Mouse (Mus musculus) inflammation-experienced regulatory T-cells (primary cell): ENCODE data around the gene Cib3. TPM values are rescaled to one million over a fixed set of nuclear protein-coding genes. Genes with fewer than 3 reads are reported as not detected.

Experiments used
- polyA plus RNA-seq, 2 experiments: library from polyadenylated mRNA; unstranded; fragments of 100-300 nt; shearing (Covaris generic); gene quantifications; one replicate each; pipeline ENCODE4 v1.2.1; 2017

Cib3 gene
- polyA plus RNA-seq, result under 1 TPM in 1 of 2 experiments, not detected in 1; 0.65 TPM

GRCm38 (mm10) chr8:72212751-72213150 is at the start of gene Cib3:
TSS of gene Cib3 (minus strand) at chr8:72212837.

GRCm38 (mm10) chr8:72239499-72240402 is 27.1 kb upstream of the Cib3 start, which contains the start of gene Ap1m1:
TSS of gene Ap1m1 (plus strand) at chr8:72240018.

GRCm38 (mm10) chr8:72219541-72220363 is 7.1 kb upstream of the Cib3 start, which contains the start of gene Fam32a:
TSS of gene Fam32a (plus strand) at chr8:72219730.

GRCm38 (mm10) chr8:72213536-72213935 is 899 bp upstream of the Cib3 start, which contains the start of gene Gm11034:
TSS of gene Gm11034 (minus strand) at chr8:72213636.

GRCm38 (mm10) chr8:72189417-72190214 is 23.0 kb downstream of the Cib3 start, which contains the start of gene Hsh2d:
TSS of gene Hsh2d (plus strand) at chr8:72189638.

GRCm38 (mm10) chr8:72160707-72161697 is 51.6 kb downstream of the Cib3 start, which contains the start of gene Rab8a:
TSS of gene Rab8a (plus strand) at chr8:72161200.

Other genes starting within 250 kb of the Cib3 start
- gene Cyp4f18, start 203.2 kb downstream of the Cib3 start, polyA plus RNA-seq, result 1 to 10 TPM; 2.0 to 5.3 TPM
- gene Olfr372, start 171.6 kb downstream of the Cib3 start, polyA plus RNA-seq, result 1 to 10 TPM in 1 of 2 experiments, under 1 TPM in 1; 0.45 to 2.3 TPM
- gene Olfr373, start 129.7 kb downstream of the Cib3 start, polyA plus RNA-seq, result 1 to 10 TPM in 1 of 2 experiments, under 1 TPM in 1; 0.41 to 1.5 TPM
- under 1 TPM; 0.17 to 0.88 TPM for gene Olfr374, start 105.8 kb downstream of the Cib3 start, polyA plus RNA-seq
- gene Tpm4, start 77.9 kb downstream of the Cib3 start, polyA plus RNA-seq, result 100 to 1,000 TPM; 270 to 278 TPM
- gene Rab8a, start 51.6 kb downstream of the Cib3 start, polyA plus RNA-seq, result 100 to 1,000 TPM; 155 to 202 TPM
- 10 to 100 TPM; 24.9 to 27.1 TPM for gene Hsh2d, start 23.2 kb downstream of the Cib3 start, polyA plus RNA-seq
- gene Gm11034, start 799 bp upstream of the Cib3 start, polyA plus RNA-seq, result not detected
- 100 to 1,000 TPM; 105 to 112 TPM for gene Fam32a, start 6.9 kb upstream of the Cib3 start, polyA plus RNA-seq
- gene Ap1m1, start 27.2 kb upstream of the Cib3 start, polyA plus RNA-seq, result 100 to 1,000 TPM; 160 to 194 TPM
- gene Gm10282, start 92.4 kb upstream of the Cib3 start, polyA plus RNA-seq, result 10 to 100 TPM in 1 of 2 experiments, 1 to 10 TPM in 1; 3.4 to 12.4 TPM
- gene Klf2, start 106.2 kb upstream of the Cib3 start, polyA plus RNA-seq, result 100 to 1,000 TPM; 349 to 689 TPM
- 10 to 100 TPM; 41.3 to 42.8 TPM for gene Eps15l1, start 208.6 kb upstream of the Cib3 start, polyA plus RNA-seq
- 1 to 10 TPM in 1 of 2 experiments, under 1 TPM in 1; 0.35 to 1.2 TPM for gene Calr3, start 231.0 kb upstream of the Cib3 start, polyA plus RNA-seq
- gene 1700030K09Rik, start 231.0 kb upstream of the Cib3 start, polyA plus RNA-seq, result 1 to 10 TPM; 4.8 to 8.0 TPM